Mouse (Mus musculus) liver, embryonic 12.5 days (tissue): ENCODE measurements around the gene Sorcs2. TPM values are rescaled to one million over a fixed set of nuclear protein-coding genes. Genes with fewer than 3 reads are reported as not detected.

Source experiments
- ATAC-seq: fragments of 200-750 bp; cut with Nextera tagmentation; 2 replicates; pipeline ENCODE4 v1.8.0; 2017; ENCODE audit warnings: moderate number of reproducible peaks, mild to moderate bottlenecking, moderate library complexity
- H3K27ac ChIP-seq: fragments of 300-500 bp; sonication (generic); 2 replicates; pipeline ENCODE4 v1.5.1; 2016; ENCODE audit warnings: mild to moderate bottlenecking
- H3K27me3 ChIP-seq: fragments of 300-500 bp; sonication (generic); replicated peaks from 2 replicates; pipeline ENCODE4 v1.6.1; 2016; ENCODE audit warnings: mild to moderate bottlenecking, moderate library complexity
- H3K36me3 ChIP-seq: fragments of 300-500 bp; sonication (generic); 2 replicates; pipeline ENCODE4 v1.6.1; 2016; ENCODE audit warnings: mild to moderate bottlenecking, moderate library complexity
- H3K4me1 ChIP-seq: fragments of 300-500 bp; sonication (generic); 2 replicates; pipeline ENCODE4 v1.6.1; 2016
- H3K4me2 ChIP-seq: fragments of 300-500 bp; sonication (generic); 2 replicates; pipeline ENCODE4 v1.6.1; 2016; ENCODE audit warnings: mild to moderate bottlenecking, moderate library complexity
- H3K4me3 ChIP-seq: fragments of 300-500 bp; sonication (generic); 2 replicates; pipeline ENCODE4 v1.5.1; 2016; ENCODE audit warnings: mild to moderate bottlenecking, moderate library complexity
- H3K9ac ChIP-seq: fragments of 300-500 bp; sonication (generic); 2 replicates; pipeline ENCODE4 v1.6.1; 2016; ENCODE audit warnings: mild to moderate bottlenecking, moderate library complexity
- H3K9me3 ChIP-seq: fragments of 300-500 bp; sonication (generic); replicated peaks from 2 replicates; pipeline ENCODE4 v1.6.1; 2016; ENCODE audit warnings: mild to moderate bottlenecking, moderate library complexity
- WGBS: fragments of 180-500 bp; shearing (Covaris S2); methylation state at CpG from one replicate; pipeline ENCODE4 v1.1.7; 2016; ENCODE audit not compliant: insufficient replicate concordance; 5-methylcytosine and 5-hydroxymethylcytosine counted together
- polyA plus RNA-seq: library from polyadenylated mRNA; unstranded; fragments of >200 nt; fragmentation: Nextera tagmentation; extraction: Ambion mirVana; gene quantifications from 2 replicates; pipeline ENCODE4 v1.2.1, GENCODE M21; 2016

Gene Sorcs2
- polyA plus RNA-seq, 1 experiment from 2014 or later, result 1.2 TPM

DNA sequence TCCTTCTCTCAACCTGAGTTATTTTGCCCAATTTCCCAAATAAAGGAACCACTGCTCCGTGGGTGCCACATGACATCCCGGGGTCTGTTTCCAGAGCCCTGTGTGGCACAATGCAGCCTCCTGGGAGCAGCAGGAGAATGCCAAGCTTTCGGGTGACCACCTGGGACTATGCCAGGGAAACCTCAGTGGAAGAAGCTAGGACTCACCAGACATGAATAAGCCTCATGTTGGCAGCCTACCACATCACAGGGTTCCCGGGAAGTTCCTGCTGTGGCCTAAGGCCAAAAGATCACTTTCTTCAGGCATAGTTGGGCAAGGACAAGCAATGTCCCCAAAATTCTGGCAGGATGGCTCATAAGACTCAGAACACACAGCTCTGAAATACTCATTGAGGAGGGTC lies 51.2 kb downstream of the Sorcs2 start:
- Histone ChIP-seq H3K36me3 (no peaks in the 10 kb centered on the region), H3K27me3 (no peaks in the 10 kb centered on the region; the same call in 1 of the 2 replicates), H3K27ac (no peak overlapping the region), H3K4me2 (no peak overlapping the region), H3K9me3 (no peaks in the 10 kb centered on the region), H3K4me1 (no peaks in the 10 kb centered on the region), H3K4me3 (no peak overlapping the region), H3K9ac (no peak overlapping the region)
- 65% methylated on average over 4 of the region's 4 CpGs for WGBS
- ATAC-seq, result no peak

DNA sequence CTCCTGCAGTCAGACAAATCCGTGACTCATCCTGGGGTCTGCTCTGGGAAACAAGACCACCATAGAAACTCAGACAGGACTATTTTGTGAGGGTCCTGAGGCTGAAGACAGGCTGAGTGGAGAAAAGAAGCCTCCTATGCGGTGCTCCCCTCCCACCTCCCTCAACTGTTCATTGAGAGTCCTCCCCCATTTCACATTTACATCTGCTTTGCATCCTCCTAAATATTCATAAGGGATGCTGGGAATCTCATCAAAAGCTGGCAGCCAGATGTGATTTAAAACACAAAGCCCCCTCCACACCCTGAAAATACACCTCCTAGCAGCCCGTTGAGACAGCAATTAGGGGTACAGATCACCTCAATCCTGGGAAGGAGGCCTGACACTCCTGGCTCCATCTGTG lies 58.7 kb downstream of the Sorcs2 start:
- ATAC-seq, result no peak
- H3K4me2 ChIP-seq, result no peak overlapping the region
- H3K4me3 ChIP-seq, result no peak overlapping the region
- H3K9ac ChIP-seq, result no peak overlapping the region
- H3K36me3 ChIP-seq, result no peaks in the 10 kb centered on the region
- 40% methylated on average over 3 of the region's 3 CpGs for WGBS
- H3K4me1 ChIP-seq, result no peaks in the 10 kb centered on the region
- H3K9me3 ChIP-seq, result no peaks in the 10 kb centered on the region
- no peaks in the 10 kb centered on the region; the same call in 1 of the 2 replicates for H3K27me3 ChIP-seq
- H3K27ac ChIP-seq, result no peak overlapping the region

DNA sequence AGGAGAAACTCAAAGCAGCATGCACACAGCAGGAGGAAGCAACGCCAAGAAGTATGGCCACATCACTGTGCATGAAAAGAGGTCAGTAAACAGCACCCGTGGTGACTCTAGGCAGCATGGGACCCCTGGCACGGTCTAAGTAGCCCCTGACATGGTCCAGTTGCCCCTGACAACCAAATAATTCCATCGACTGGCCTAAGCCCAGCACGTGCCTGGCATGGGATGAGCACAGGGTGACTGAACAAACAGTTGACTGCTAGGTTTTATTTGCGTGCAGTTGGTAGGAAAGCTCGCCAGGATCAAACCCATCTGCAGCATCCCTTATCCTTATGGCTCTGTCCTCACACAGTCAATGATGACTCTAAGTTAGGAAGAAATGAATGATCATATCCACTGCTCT lies 61.7 kb downstream of the Sorcs2 start:
- Histone ChIP-seq H3K4me2 (no peak overlapping the region), H3K27me3 (no peaks in the 10 kb centered on the region), H3K9me3 (no peaks in the 10 kb centered on the region), H3K36me3 (no peaks in the 10 kb centered on the region), H3K4me1 (no peaks in the 10 kb centered on the region), H3K4me3 (no peak overlapping the region), H3K9ac (no peak overlapping the region), H3K27ac (no peak overlapping the region)
- 55% methylated on average over 7 of the region's 7 CpGs for WGBS
- ATAC-seq, result no peak

DNA sequence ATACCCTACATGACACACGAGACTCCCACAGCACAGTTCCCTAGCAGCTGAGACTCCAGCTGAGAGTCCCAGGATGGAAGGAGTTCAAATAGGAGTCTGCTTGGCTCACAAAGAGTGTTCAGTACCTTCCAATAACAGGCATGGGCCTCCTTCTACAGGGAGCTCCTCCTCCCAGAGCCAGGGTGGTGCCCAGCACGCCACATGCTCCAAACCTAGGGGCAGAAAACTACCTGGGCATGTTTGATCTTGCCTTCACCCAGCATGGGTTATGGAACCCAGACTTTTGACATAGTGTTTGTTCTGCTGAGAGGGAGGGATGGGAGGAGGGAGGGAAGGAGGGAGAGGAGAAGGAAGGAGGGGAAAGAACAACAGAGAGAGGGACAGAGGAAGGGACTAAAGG lies 62.3 kb downstream of the Sorcs2 start:
- Histone ChIP-seq H3K27me3 (no peaks in the 10 kb centered on the region), H3K36me3 (no peaks in the 10 kb centered on the region), H3K27ac (no peak overlapping the region), H3K9ac (no peak overlapping the region), H3K4me3 (no peak overlapping the region), H3K4me1 (no peaks in the 10 kb centered on the region), H3K4me2 (no peak overlapping the region), H3K9me3 (no peaks in the 10 kb centered on the region)
- ATAC-seq, result no peak
- 47% methylated on average over 2 of the region's 2 CpGs for WGBS

DNA sequence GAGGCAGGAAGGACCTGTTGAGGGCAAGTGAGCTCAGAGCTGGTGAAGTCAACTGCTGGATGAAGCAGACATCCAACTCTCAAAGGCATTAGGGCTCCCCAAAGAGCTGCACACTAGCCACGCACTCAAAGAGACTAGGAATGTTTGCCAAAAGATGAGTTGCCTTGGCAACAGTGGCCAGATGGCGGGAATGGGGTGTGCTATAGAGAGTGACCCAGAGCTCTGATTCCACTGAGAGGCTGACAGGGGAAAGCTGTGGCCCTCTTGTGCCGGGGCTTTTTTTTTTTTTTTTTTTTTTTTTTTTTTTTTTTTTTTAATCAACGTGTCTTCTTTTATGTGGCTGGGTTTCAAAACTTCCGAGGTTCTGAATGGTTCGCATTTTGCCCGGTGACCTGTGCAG lies 63.7 kb downstream of the Sorcs2 start:
- Histone ChIP-seq H3K36me3 (no peaks in the 10 kb centered on the region), H3K4me2 (no peak overlapping the region), H3K27ac (no peak overlapping the region), H3K9ac (no peak overlapping the region), H3K4me1 (no peaks in the 10 kb centered on the region), H3K4me3 (no peak overlapping the region), H3K9me3 (no peaks in the 10 kb centered on the region), H3K27me3 (no peaks in the 10 kb centered on the region)
- WGBS, result 57% methylated on average over 7 of the region's 7 CpGs
- ATAC-seq, result no peak

DNA sequence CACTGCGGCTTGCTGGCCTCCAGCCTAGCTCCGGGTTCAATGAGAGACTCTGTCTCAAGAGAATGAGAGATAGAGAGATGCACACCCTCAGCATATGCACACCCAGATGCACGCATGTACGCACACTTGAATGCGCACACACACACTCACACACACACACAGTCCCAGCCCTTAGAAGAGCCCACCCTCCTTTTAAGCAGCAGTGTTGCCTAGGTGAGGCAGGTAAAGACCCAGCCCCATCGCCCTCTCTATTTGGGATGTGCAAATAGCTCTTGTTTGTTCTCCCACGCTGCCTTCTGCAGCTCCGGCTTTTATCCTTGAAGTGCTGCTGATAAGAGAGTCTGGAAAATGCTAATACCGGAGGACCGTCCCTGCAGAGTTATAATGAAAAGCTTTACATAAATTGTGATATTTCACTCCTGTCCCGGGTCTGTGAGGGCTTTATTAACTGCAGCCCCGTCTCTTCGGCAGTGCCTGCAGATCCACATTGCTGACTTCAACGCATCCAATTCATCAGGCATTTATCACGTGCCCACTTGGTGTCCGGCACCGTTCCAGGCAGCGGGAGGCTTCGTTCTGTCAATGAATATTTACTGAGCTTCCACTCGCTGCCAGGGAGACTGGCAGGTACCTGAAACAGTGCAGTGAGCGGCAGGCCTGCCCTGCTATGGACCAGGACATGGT lies 67.3 kb downstream of the Sorcs2 start:
- H3K27ac ChIP-seq, result no peak overlapping the region
- no peaks in the 10 kb centered on the region for H3K36me3 ChIP-seq
- H3K9ac ChIP-seq, result no peak overlapping the region
- ATAC-seq, result no peak
- H3K9me3 ChIP-seq, result no peaks in the 10 kb centered on the region
- no peaks in the 10 kb centered on the region for H3K4me1 ChIP-seq
- H3K4me3 ChIP-seq, result no peak overlapping the region
- 59% methylated on average over 21 of the region's 21 CpGs for WGBS
- no peaks in the 10 kb centered on the region for H3K27me3 ChIP-seq
- no peak overlapping the region for H3K4me2 ChIP-seq

DNA sequence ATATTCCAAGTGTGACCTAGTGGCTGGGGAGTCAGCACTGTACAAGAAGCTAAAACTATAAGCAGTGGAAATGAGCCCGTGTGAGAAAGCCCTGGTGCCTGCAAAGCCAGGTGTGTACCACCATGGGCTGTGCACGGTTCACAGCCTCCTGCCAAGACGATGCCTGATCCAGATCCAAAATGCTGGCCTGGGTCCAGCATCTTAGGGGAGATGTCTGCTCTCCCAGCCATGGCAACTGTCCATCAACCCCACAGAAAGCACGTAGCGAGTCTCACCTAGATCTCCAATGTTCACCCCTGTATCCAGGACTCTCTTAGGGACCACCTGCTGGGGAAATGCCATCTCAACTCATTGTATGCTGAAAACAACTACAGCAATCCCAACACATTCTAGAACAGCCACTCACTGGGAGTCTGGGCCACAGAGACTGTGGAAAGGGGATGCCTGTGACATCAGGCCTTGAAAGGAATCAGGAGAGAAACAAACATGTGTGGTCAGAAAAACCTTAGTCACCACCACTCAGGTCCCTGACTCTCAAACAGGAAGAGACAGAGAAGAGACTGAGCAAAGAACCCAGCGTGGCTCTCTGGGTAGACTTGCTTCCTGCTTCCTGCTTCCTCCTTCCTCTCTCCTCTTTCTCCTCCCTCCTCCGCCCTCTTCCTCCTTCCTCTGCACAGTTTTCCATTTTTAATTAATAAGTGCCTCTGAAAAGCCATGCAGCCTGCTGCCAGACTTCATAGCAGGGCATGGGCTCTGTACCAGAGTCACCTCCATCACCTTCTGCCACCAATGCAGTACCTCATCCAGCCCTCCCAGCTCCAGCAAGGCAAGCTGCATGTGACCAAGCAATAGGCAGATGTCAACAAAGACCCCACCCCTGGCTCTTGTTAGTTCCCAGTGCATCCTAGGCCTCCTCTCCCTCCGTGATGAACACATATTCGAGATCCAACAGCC lies 71.6 kb downstream of the Sorcs2 start:
- H3K27ac ChIP-seq, result no peak overlapping the region
- 56% methylated on average over 9 of the region's 9 CpGs for WGBS
- no peak overlapping the region for H3K9ac ChIP-seq
- ATAC-seq, result no peak
- H3K9me3 ChIP-seq, result no peaks in the 10 kb centered on the region
- no peaks in the 10 kb centered on the region for H3K27me3 ChIP-seq
- no peaks in the 10 kb centered on the region for H3K4me1 ChIP-seq
- no peak overlapping the region for H3K4me2 ChIP-seq
- no peak overlapping the region for H3K4me3 ChIP-seq
- H3K36me3 ChIP-seq, result no peaks in the 10 kb centered on the region

DNA sequence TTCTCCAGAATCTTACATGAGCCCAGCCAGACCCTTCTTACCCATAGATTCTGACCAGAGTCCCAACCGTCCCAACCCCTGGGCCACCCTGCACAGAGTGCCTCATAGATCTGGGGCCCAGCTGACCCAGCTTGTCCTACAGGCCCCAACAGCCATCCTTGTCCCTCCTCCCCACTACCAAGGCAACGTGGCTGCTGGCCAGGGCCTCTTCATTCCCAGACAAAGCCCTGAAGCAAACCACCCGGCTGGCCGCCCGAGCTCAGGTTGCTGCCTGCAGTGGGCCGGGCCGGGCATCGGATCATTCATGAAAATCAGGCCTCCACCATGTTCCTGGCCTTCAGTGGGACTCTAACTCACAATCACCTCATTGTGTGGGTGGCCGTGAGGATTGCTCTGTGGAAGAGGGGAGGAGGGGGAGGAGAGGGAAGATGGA lies 73.8 kb downstream of the Sorcs2 start:
- Histone ChIP-seq H3K9me3 (no peaks in the 10 kb centered on the region), H3K36me3 (no peaks in the 10 kb centered on the region), H3K9ac (no peak overlapping the region), H3K27ac (no peak overlapping the region), H3K4me3 (no peak overlapping the region), H3K27me3 (no peaks in the 10 kb centered on the region), H3K4me2 (no peak overlapping the region), H3K4me1 (no peaks in the 10 kb centered on the region)
- no peak for ATAC-seq
- 70% methylated on average over 9 of the region's 9 CpGs for WGBS

DNA sequence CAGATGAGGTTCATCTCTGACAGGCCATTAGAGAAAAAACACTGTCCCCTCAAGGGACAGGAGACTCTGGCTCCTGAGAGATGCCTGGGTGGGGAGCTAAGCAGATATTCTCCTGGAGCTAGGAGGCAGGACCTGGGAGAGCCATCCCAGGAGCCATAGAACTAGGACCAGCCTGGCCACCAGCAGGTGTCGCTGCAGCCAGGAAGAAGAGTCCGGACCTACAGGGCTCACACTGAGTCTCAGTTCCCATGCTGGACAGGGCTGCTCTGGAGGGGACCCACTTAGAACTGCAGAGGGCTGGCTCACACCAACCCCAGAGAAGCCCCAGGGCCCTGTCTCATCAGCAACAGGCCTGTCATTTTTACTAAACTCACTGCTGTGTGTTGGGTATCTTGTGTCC lies 74.4 kb downstream of the Sorcs2 start:
- Histone ChIP-seq H3K27me3 (no peaks in the 10 kb centered on the region), H3K36me3 (no peaks in the 10 kb centered on the region), H3K9me3 (no peaks in the 10 kb centered on the region), H3K4me3 (no peak overlapping the region), H3K4me2 (no peak overlapping the region), H3K9ac (no peak overlapping the region), H3K4me1 (no peaks in the 10 kb centered on the region), H3K27ac (no peak overlapping the region)
- 0 out of 2 replicates have a peak, but pooled peaks have one; percentile 48 for ATAC-seq
- 2% methylated on average over 2 of the region's 2 CpGs for WGBS

DNA sequence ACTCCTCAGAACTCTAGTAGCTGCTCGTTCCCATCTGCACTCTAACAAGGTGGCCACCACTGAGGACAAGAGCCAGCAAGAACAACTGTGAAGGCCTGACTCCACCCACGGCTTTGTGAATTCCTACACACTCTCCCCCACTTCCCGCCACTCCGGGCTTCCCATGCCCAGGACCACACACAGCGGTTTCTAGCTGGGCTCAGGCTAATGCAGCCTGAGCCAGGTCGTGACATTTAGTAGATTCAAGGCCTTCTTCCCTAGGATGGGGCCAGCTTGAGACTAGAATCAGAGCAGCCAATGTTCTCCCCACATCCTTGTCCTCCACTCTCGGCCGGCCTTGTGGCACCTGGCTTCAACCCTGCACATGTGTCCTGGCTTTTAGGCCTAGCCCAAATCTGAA lies 76.4 kb downstream of the Sorcs2 start:
- no peak for ATAC-seq
- H3K9me3 ChIP-seq, result no peaks in the 10 kb centered on the region
- 53% methylated on average over 8 of the region's 8 CpGs for WGBS

DNA sequence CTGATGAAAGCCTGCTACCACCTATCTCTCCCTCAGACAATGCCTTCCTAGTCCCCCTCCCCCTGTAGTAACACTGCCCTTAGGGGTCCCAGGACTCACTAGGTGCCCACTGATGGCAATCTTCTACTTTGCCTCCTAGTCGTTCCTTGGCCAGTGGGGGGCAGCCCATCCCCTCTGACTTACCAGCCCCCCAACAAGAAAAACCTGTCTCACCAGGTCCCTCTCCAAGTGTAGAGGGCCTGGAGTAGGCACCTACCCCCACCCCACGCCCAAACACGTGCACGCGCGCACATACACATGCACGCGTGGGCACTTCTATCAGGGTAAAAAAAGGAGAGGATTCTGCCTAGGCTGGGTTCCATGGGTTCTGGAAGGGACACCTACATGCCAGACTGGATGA lies 77.3 kb downstream of the Sorcs2 start:
- WGBS, result 79% methylated on average over 8 of the region's 8 CpGs
- no peak for ATAC-seq
- H3K4me1 ChIP-seq, result no peaks in the 10 kb centered on the region
- H3K4me3 ChIP-seq, result no peak overlapping the region
- no peaks in the 10 kb centered on the region for H3K36me3 ChIP-seq
- no peaks in the 10 kb centered on the region for H3K27me3 ChIP-seq
- H3K9ac ChIP-seq, result no peak overlapping the region
- no peak overlapping the region for H3K4me2 ChIP-seq
- no peak overlapping the region for H3K27ac ChIP-seq
- H3K9me3 ChIP-seq, result no peaks in the 10 kb centered on the region

More for the DNA sequence above, 76.4 kb downstream of the Sorcs2 start:
- no peaks in the 10 kb centered on the region for H3K27me3 ChIP-seq
- H3K4me2 ChIP-seq, result no peak overlapping the region
- no peaks in the 10 kb centered on the region for H3K4me1 ChIP-seq
- H3K27ac ChIP-seq, result no peak overlapping the region
- H3K4me3 ChIP-seq, result no peak overlapping the region
- no peaks in the 10 kb centered on the region for H3K36me3 ChIP-seq
- H3K9ac ChIP-seq, result no peak overlapping the region

DNA sequence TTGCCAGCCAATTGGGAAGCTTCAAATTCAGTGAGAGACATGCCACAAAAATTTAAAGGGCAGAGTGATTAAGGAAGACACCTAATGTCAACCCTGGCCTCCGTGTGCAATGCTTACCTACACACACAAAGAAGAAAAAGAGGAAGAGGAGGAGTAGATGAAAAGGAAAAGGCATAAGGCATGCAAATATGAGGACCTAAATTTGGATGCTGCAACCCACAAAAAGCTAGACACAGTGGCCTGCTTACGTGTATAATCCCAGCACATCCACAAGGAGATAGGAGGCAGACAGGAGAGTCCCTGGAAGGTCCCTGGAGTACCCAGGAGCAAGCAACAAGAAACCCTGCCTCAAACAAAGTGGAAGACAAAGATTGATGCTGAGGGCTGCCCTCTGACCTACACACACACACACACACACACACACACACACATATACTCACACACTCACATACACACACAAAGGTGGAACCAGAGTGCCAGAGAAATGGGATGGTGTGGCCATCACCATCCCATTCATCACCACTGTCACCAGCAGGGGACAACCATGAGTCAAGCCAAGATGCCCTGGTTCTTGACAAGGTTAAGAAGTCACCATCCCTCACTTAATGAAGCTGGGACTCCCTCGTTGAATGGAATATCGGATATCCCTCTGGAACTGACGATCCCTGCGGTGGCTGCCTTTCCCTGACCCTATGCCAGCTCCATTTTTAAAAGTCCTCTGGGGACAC lies 80.1 kb downstream of the Sorcs2 start:
- Histone ChIP-seq H3K27ac (no peak overlapping the region), H3K36me3 (no peaks in the 10 kb centered on the region), H3K4me2 (no peak overlapping the region), H3K9ac (no peak overlapping the region), H3K4me1 (peaks cover 4% of the 10 kb centered on the region; the same call in 1 of the 2 replicates), H3K9me3 (no peaks in the 10 kb centered on the region), H3K27me3 (no peaks in the 10 kb centered on the region), H3K4me3 (no peak overlapping the region)
- WGBS, result 55% methylated on average over 6 of the region's 6 CpGs
- ATAC-seq, result no peak
